Mouse (Mus musculus): ENCODE measurements around the gene Gm10197. TPM values are rescaled to one million over a fixed set of nuclear protein-coding genes. Genes with fewer than 3 reads are reported as not detected.
A peak's percentile ranks its signal among the peaks of the same experiment; 100 is the strongest.

Gm10197 gene
- total and polyA plus RNA-seq, 2 experiments from 2014 or later: not detected

DNA sequence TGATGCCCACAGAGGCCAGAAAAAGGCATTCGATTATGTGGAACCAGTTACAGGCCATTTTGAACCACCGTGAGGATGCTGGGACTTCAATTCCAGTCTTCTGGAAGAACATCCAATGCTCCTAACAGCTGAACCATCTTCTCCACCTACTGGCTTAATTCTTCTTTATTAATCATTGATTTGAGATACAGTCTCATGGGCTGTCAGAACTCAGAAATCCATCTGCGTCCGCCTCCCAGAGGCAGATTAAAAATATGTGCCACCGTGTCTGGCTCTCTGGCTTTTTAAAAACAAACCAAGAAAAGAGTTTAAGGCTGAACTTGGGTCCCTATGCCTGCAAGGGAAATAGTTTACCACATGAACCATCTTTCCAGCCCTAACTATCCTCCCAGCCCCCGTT, 3.7 kb upstream of the Gm10197 start:
- WGBS: 90% methylated on average over 6 of the region's 6 CpGs
- Histone ChIP-seq H3K27me3 (ENCODE audit: insufficient read depth, low read length) (no peaks in the 10 kb centered on the region), H3K9me3 (ENCODE audit: low read length) (no peaks in the 10 kb centered on the region), H3K4me2 (ENCODE audit: low read depth, low read length, poor library complexity, severe bottlenecking) (no peak overlapping the region), H3K4me3 (ENCODE audit: low read depth, low read length) (no peak overlapping the region), H3K9ac (replicated peaks; ENCODE audit: low read length, poor library complexity, severe bottlenecking) (no peak overlapping the region), H3K27ac (ENCODE audit: low read depth, low read length) (no peak overlapping the region), H3K36me3 (ENCODE audit: insufficient read depth, low read length) (peaks cover 15% of the 10 kb centered on the region; the same call in 1 of the 2 replicates), H3K4me1 (ENCODE audit: insufficient read depth, low read length) (no peaks in the 10 kb centered on the region)
- TF ChIP-seq CTCF (IDR thresholded peaks at IDR 0.05): no peak
- no peak for ATAC-seq (ENCODE audit: low FRiP score)
- DNase-seq (ENCODE audit: low spot score): no peak

DNA sequence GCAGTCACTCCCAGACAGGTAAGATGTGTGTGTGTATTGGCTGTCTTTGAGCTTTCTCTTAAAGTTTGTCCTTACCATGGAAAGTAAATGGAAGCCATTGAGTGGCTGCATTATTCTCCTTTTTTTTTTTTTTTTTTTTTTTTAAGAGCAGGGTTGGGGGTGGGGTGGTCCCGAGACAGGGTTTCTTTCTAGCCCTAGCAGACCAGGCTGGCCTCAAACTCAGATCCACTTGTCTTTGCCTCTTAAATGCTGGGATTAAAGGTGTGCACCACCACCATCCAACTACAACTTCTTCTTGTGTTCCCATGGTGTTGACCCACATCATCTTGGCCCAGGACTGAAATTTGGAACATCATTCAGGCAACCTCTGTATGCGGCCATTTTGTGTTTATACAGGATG, 2.0 kb upstream of the Gm10197 start:
- no peaks in the 10 kb centered on the region for H3K4me1 ChIP-seq (ENCODE audit: insufficient read depth, low read length)
- H3K9ac ChIP-seq (replicated peaks; ENCODE audit: low read length, poor library complexity, severe bottlenecking): no peak overlapping the region
- 94% methylated on average over 2 of the region's 2 CpGs for WGBS
- H3K4me3 ChIP-seq (ENCODE audit: low read depth, low read length): no peak overlapping the region
- DNase-seq (ENCODE audit: low spot score) (no peak), ATAC-seq (ENCODE audit: low FRiP score) (no peak)
- H3K36me3 ChIP-seq (ENCODE audit: insufficient read depth, low read length): peaks cover 14% of the 10 kb centered on the region; the same call in 1 of the 2 replicates
- TF ChIP-seq CTCF (IDR thresholded peaks at IDR 0.05): no peak
- no peak overlapping the region for H3K27ac ChIP-seq (ENCODE audit: low read depth, low read length)
- no peak overlapping the region for H3K4me2 ChIP-seq (ENCODE audit: low read depth, low read length, poor library complexity, severe bottlenecking)
- H3K9me3 ChIP-seq (ENCODE audit: low read length): no peaks in the 10 kb centered on the region
- no peaks in the 10 kb centered on the region for H3K27me3 ChIP-seq (ENCODE audit: insufficient read depth, low read length)

DNA sequence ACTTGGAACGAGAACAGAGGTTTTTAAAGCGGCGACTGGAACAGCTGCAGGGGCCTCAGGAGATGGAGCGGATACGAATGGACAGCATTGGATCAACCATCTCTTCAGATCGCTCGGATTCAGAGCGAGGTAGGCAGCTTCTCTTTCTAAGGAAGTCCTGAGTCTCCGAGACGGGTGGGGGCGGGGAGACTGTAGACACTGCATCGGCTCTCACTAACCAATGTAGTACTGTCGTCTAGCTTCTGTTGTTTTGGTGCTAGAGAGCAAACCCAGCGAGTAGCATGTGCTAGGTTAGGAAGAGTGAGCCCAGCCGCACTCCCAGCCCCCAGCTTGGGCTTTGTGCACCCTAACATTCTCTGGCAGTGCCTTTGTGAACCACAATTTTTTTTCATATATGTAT, 1.3 kb downstream of the Gm10197 start:
- H3K27ac ChIP-seq (ENCODE audit: low read depth, low read length): no peak overlapping the region
- ATAC-seq (ENCODE audit: low FRiP score) (no peak), DNase-seq (ENCODE audit: low spot score) (no peak)
- TF ChIP-seq CTCF (IDR thresholded peaks at IDR 0.05): no peak
- WGBS: 82% methylated on average over 15 of the region's 15 CpGs
- no peak overlapping the region for H3K4me2 ChIP-seq (ENCODE audit: low read depth, low read length, poor library complexity, severe bottlenecking)
- no peaks in the 10 kb centered on the region for H3K27me3 ChIP-seq (ENCODE audit: insufficient read depth, low read length)
- H3K9ac ChIP-seq (replicated peaks; ENCODE audit: low read length, poor library complexity, severe bottlenecking): no peak overlapping the region
- peaks cover 9% of the 10 kb centered on the region; the same call in 1 of the 2 replicates for H3K36me3 ChIP-seq (ENCODE audit: insufficient read depth, low read length)
- no peaks in the 10 kb centered on the region for H3K4me1 ChIP-seq (ENCODE audit: insufficient read depth, low read length)
- H3K9me3 ChIP-seq (ENCODE audit: low read length): no peaks in the 10 kb centered on the region
- no peak overlapping the region for H3K4me3 ChIP-seq (ENCODE audit: low read depth, low read length)

DNA sequence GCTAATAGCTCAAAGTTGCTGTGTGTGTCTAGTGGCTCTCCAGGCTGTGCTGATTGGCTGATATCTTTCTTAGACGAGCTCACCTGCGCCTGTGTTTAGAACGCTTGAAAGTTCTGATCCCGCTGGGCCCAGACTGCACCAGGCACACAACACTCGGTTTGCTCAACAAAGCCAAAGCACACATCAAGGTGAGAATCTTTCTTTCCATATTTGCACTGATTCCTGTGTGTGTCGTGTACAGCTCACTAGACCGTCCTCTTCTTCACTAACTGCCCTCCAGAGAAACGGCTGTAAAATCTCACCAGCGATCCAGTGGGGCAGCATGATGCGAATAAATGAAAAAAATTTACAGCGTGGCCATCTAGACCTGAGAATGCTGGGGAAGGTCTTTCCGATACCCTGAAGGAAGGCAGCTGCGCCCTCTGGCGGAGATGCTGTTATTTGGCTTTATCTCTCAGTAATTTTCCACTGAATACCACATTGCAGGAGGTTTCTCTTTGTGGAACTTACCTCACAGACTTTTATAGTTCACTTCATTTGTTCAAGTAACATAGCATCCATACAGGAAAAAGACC, 2.0 kb downstream of the Gm10197 start:
- H3K4me3 ChIP-seq (ENCODE audit: low read depth, low read length): no peak overlapping the region
- DNase-seq (ENCODE audit: low spot score) (peak; percentile 93), ATAC-seq (ENCODE audit: low FRiP score) (no peak)
- H3K27ac ChIP-seq (ENCODE audit: low read depth, low read length): no peak overlapping the region
- no peaks in the 10 kb centered on the region for H3K9me3 ChIP-seq (ENCODE audit: low read length)
- H3K27me3 ChIP-seq (ENCODE audit: insufficient read depth, low read length): no peaks in the 10 kb centered on the region
- no peaks in the 10 kb centered on the region for H3K4me1 ChIP-seq (ENCODE audit: insufficient read depth, low read length)
- TF ChIP-seq CTCF (IDR thresholded peaks at IDR 0.05): peak; percentile 93
- no peak overlapping the region for H3K9ac ChIP-seq (replicated peaks; ENCODE audit: low read length, poor library complexity, severe bottlenecking)
- no peak overlapping the region for H3K4me2 ChIP-seq (ENCODE audit: low read depth, low read length, poor library complexity, severe bottlenecking)
- peaks cover 6% of the 10 kb centered on the region; the same call in 1 of the 2 replicates for H3K36me3 ChIP-seq (ENCODE audit: insufficient read depth, low read length)
- WGBS: 32% methylated on average over 14 of the region's 14 CpGs

DNA sequence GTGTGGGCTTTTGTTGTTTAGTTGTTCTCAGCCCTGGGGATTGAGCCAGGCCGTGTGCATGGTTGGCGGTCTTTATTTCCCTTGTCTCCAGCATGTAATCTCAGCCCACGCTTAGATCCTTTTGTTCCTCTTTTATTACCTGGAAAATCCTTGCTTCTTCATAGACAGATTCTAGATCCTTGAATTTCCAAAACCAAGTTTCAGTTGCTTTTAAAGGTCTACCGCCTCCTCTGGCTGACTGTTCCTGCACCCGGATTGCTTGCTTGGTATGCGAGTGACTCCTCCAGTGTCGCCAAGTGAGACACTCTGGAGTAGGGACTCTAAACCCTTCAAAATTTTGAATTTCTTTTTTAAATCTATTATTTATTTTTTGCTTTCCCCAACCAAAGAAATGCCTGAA, 4.7 kb downstream of the Gm10197 start:
- Histone ChIP-seq H3K4me1 (ENCODE audit: insufficient read depth, low read length) (no peaks in the 10 kb centered on the region), H3K9me3 (ENCODE audit: low read length) (no peaks in the 10 kb centered on the region), H3K4me3 (ENCODE audit: low read depth, low read length) (no peak overlapping the region), H3K27me3 (ENCODE audit: insufficient read depth, low read length) (no peaks in the 10 kb centered on the region), H3K9ac (replicated peaks; ENCODE audit: low read length, poor library complexity, severe bottlenecking) (no peak overlapping the region), H3K36me3 (ENCODE audit: insufficient read depth, low read length) (0 out of 2 replicates have a peak, but pooled peaks cover 2% of the 10 kb centered on the region), H3K27ac (ENCODE audit: low read depth, low read length) (no peak overlapping the region), H3K4me2 (ENCODE audit: low read depth, low read length, poor library complexity, severe bottlenecking) (no peak overlapping the region)
- 58% methylated on average over 7 of the region's 7 CpGs for WGBS
- TF ChIP-seq CTCF (IDR thresholded peaks at IDR 0.05): no peak
- DNase-seq (ENCODE audit: low spot score) (no peak), ATAC-seq (ENCODE audit: low FRiP score) (no peak)

DNA sequence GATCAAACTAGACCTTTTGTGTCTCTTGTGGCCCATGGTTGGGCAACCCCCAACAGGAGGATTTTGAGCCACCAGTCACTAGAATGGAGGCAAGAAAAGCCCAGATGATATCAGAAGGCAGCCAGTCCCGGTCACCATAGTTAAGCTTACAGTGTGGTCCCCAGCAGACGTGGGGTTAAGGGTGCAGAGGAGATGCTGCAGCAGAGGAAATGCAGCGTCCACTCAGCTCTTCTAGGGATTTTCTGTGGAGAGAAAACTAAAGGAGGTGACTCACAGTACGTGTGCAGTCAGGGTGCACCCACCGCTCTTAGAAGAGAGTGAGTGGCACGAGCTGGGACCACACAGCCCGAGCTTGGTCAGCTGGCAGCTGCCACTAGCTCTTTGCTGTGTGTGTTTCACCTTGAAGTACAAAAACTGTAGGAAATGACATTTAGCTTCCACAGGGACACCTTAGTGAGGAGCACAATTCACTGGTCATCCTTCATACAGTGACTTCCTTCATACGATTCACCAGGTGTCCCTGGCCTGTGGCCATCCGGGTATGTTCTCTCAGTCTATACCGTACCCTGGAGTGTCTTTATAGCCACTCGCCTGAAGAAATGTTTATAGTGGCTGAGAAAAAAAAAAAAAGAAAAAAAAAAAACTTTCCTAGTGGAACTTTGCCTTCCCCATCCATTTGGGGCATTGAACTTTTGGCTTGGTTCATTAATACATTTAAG, 5.3 kb downstream of the Gm10197 start:
- WGBS: 70% methylated on average over 11 of the region's 11 CpGs
- Histone ChIP-seq H3K4me2 (ENCODE audit: low read depth, low read length, poor library complexity, severe bottlenecking) (no peak overlapping the region), H3K27ac (ENCODE audit: low read depth, low read length) (no peak overlapping the region), H3K4me1 (ENCODE audit: insufficient read depth, low read length) (no peaks in the 10 kb centered on the region), H3K9me3 (ENCODE audit: low read length) (no peaks in the 10 kb centered on the region), H3K4me3 (ENCODE audit: low read depth, low read length) (no peak overlapping the region), H3K27me3 (ENCODE audit: insufficient read depth, low read length) (no peaks in the 10 kb centered on the region), H3K36me3 (ENCODE audit: insufficient read depth, low read length) (no peaks in the 10 kb centered on the region), H3K9ac (replicated peaks; ENCODE audit: low read length, poor library complexity, severe bottlenecking) (no peak overlapping the region)
- DNase-seq (ENCODE audit: low spot score) (no peak), ATAC-seq (ENCODE audit: low FRiP score) (no peak)
- no peak for TF ChIP-seq CTCF (IDR thresholded peaks at IDR 0.05)
